Mouse (Mus musculus) midbrain, embryonic 12.5 days (tissue): ENCODE results near the gene Rnf111. TPM values are rescaled to one million over a fixed set of nuclear protein-coding genes. Genes with fewer than 3 reads are reported as not detected.

ENCODE experiments used
- ATAC-seq: fragments of 200-750 bp; cut with Nextera tagmentation; 2 replicates; pipeline ENCODE4 v1.8.0; 2017; ENCODE audit warnings: low read depth, moderate TSS enrichment, moderate library complexity; ENCODE audit not compliant: low FRiP score
- H3K27ac ChIP-seq: fragments of 300-500 bp; sonication (generic); replicated peaks from 2 replicates; pipeline ENCODE4 v1.5.1; 2016; ENCODE audit warnings: mild to moderate bottlenecking
- H3K27me3 ChIP-seq: fragments of 300-500 bp; sonication (generic); 2 replicates; pipeline ENCODE4 v1.6.1; 2016; ENCODE audit warnings: mild to moderate bottlenecking
- H3K36me3 ChIP-seq: fragments of 300-500 bp; sonication (generic); 2 replicates; pipeline ENCODE4 v1.6.1; 2016
- H3K4me1 ChIP-seq: fragments of 300-500 bp; sonication (generic); 2 replicates; pipeline ENCODE4 v1.6.1; 2016
- H3K4me2 ChIP-seq: fragments of 300-500 bp; sonication (generic); replicated peaks from 2 replicates; pipeline ENCODE4 v1.6.1; 2016; ENCODE audit warnings: mild to moderate bottlenecking, moderate library complexity
- H3K4me3 ChIP-seq: fragments of 300-500 bp; sonication (generic); 2 replicates; pipeline ENCODE4 v1.5.1; 2016; ENCODE audit warnings: mild to moderate bottlenecking
- H3K9ac ChIP-seq: fragments of 300-500 bp; sonication (generic); replicated peaks from 2 replicates; pipeline ENCODE4 v1.6.1; 2016; ENCODE audit warnings: mild to moderate bottlenecking, moderate library complexity
- H3K9me3 ChIP-seq: fragments of 300-500 bp; sonication (generic); 2 replicates; pipeline ENCODE4 v1.6.1; 2016; ENCODE audit warnings: mild to moderate bottlenecking
- WGBS: fragments of 180-500 bp; shearing (Covaris S2); methylation state at CpG from one replicate; pipeline ENCODE4 v1.1.7; 2016; 5-methylcytosine and 5-hydroxymethylcytosine counted together
- microRNA-seq: library from miRNA; unstranded; fragments of <30 nt; microRNA quantifications from one replicate; pipeline ENCODE4, GENCODE M21; 2017
- polyA plus RNA-seq: library from polyadenylated mRNA; unstranded; fragments of >200 nt; fragmentation: Nextera tagmentation; extraction: Ambion mirVana; gene quantifications from 2 replicates; pipeline ENCODE4 v1.2.1, GENCODE M21; 2016

Gene Rnf111
- polyA plus RNA-seq, 1 experiment from 2014 or later = 47.5 TPM

GRCm38 (mm10) chr9:70389548-70389947 is 114.0 kb downstream of the Rnf111 start:
- no peak overlapping the region for H3K27ac ChIP-seq
- no peak overlapping the region for H3K4me3 ChIP-seq
- 92% methylated on average over 3 of the region's 3 CpGs for WGBS
- H3K36me3 ChIP-seq = no peaks in the 10 kb centered on the region
- H3K9me3 ChIP-seq = no peaks in the 10 kb centered on the region
- no peak for ATAC-seq
- H3K27me3 ChIP-seq = no peaks in the 10 kb centered on the region
- no peak overlapping the region for H3K9ac ChIP-seq
- H3K4me2 ChIP-seq = no peak overlapping the region
- H3K4me1 ChIP-seq = no peaks in the 10 kb centered on the region

GRCm38 (mm10) chr9:70387410-70388119 is 116.0 kb downstream of the Rnf111 start:
- no peak overlapping the region for H3K9ac ChIP-seq
- peaks cover 4% of the 10 kb centered on the region; the same call in 1 of the 2 replicates for H3K36me3 ChIP-seq
- no peak for ATAC-seq
- H3K27me3 ChIP-seq = no peaks in the 10 kb centered on the region
- H3K4me1 ChIP-seq = no peaks in the 10 kb centered on the region
- no peaks in the 10 kb centered on the region for H3K9me3 ChIP-seq
- WGBS = 94% methylated on average over 4 of the region's 4 CpGs
- H3K4me2 ChIP-seq = no peak overlapping the region
- H3K27ac ChIP-seq = no peak overlapping the region
- no peak overlapping the region for H3K4me3 ChIP-seq

DNA sequence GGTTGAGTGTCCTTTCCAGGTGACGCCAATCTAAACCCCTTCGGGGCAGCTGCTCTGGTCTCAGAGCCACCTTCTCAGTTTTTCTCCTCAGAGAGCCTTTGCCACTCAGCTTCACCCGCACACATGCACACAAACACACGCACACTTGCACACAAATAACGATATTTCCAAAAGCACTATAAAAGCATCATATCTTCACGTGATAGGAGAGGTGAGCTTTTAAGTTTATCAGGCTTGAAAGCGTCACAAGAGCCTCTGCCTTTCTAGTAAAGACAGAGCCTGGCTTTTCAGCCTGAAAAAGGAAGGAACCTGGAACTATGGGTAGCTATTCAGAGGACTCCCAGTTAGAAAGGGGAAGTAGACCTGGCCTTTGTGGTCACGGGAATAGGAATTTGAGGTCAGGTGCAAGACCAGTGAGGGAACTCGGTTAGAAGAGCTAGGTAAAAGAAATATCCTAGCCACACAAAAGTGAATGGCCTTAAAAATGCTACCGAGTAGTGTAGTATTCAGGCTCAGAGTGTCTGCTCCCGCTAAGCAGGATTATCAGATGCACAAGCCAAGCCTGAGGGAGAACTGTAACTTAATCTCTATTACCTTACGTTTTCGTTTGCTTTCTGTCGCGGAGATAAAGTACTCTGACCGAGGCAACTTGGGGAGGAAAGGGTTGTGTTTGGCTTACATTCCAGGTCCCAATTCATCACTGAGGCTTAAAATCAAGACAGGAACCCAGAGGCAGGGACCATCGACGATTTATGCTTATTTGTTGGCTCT is 118.4 kb downstream of the Rnf111 start:
- Histone ChIP-seq H3K27ac (no peak overlapping the region), H3K36me3 (peaks cover 4% of the 10 kb centered on the region; the same call in 1 of the 2 replicates), H3K27me3 (no peaks in the 10 kb centered on the region), H3K9ac (no peak overlapping the region), H3K4me1 (no peaks in the 10 kb centered on the region), H3K4me2 (no peak overlapping the region), H3K4me3 (no peak overlapping the region), H3K9me3 (no peaks in the 10 kb centered on the region)
- ATAC-seq = no peak
- 90% methylated on average over 18 of the region's 18 CpGs for WGBS

GRCm38 (mm10) chr9:70384494-70384893 is 119.0 kb downstream of the Rnf111 start:
- H3K4me2 ChIP-seq = no peak overlapping the region
- no peaks in the 10 kb centered on the region for H3K4me1 ChIP-seq
- no peak overlapping the region for H3K4me3 ChIP-seq
- WGBS = 95% methylated on average over 4 of the region's 4 CpGs
- ATAC-seq = no peak
- H3K27ac ChIP-seq = no peak overlapping the region
- H3K36me3 ChIP-seq = peaks cover 4% of the 10 kb centered on the region; the same call in 1 of the 2 replicates
- H3K9me3 ChIP-seq = no peaks in the 10 kb centered on the region
- no peak overlapping the region for H3K9ac ChIP-seq
- H3K27me3 ChIP-seq = no peaks in the 10 kb centered on the region

- Histone ChIP-seq H3K4me1 (no peaks in the 10 kb centered on the region), H3K27ac (no peak overlapping the region), H3K4me3 (no peak overlapping the region), H3K9me3 (no peaks in the 10 kb centered on the region), H3K27me3 (no peaks in the 10 kb centered on the region), H3K36me3 (peaks cover 6% of the 10 kb centered on the region; the same call in 1 of the 2 replicates), H3K4me2 (no peak overlapping the region), H3K9ac (no peak overlapping the region)
- 78% methylated on average over 10 of the region's 10 CpGs for WGBS
- no peak for ATAC-seq
These were observed 119.8 kb downstream of the Rnf111 start for GRCm38 (mm10) chr9:70383750-70384149.

GRCm38 (mm10) chr9:70382091-70382490 is 121.4 kb downstream of the Rnf111 start:
- Histone ChIP-seq H3K36me3 (peaks cover 17% of the 10 kb centered on the region; the same call in 1 of the 2 replicates), H3K4me1 (no peaks in the 10 kb centered on the region), H3K9me3 (no peaks in the 10 kb centered on the region), H3K27me3 (no peaks in the 10 kb centered on the region), H3K4me3 (no peak overlapping the region), H3K4me2 (no peak overlapping the region), H3K9ac (no peak overlapping the region), H3K27ac (no peak overlapping the region)
- 87% methylated on average over 12 of the region's 12 CpGs for WGBS
- ATAC-seq = no peak

GRCm38 (mm10) chr9:70379502-70380467 is 123.7 kb downstream of the Rnf111 start:
- Histone ChIP-seq H3K4me3 (no peak overlapping the region), H3K27me3 (no peaks in the 10 kb centered on the region), H3K36me3 (peaks cover 17% of the 10 kb centered on the region; the same call in 1 of the 2 replicates), H3K9ac (no peak overlapping the region), H3K27ac (no peak overlapping the region), H3K4me1 (no peaks in the 10 kb centered on the region), H3K9me3 (no peaks in the 10 kb centered on the region), H3K4me2 (no peak overlapping the region)
- ATAC-seq = no peak
- 82% methylated on average over 7 of the region's 7 CpGs for WGBS

Small RNA genes within 50 kb of the gene (microRNA-seq; reads per million reads assigned to microRNA genes)
- 11.1 reads per million, percentile 28 among the genes with 10 or more reads in this experiment for gene Mir5626

Other genes with a start within 250 kb of the Rnf111 start
- 169 and 172 TPM in 2 replicates for gene Ccnb2, start 82.2 kb downstream of the Rnf111 start, polyA plus RNA-seq
- gene Sltm, start 39.0 kb upstream of the Rnf111 start, polyA plus RNA-seq = 79.3 and 83.4 TPM in 2 replicates
- gene Gm10642, start 152.5 kb upstream of the Rnf111 start, polyA plus RNA-seq = 0.32 and 1.0 TPM in 2 replicates
- 19.4 and 20.8 TPM in 2 replicates for gene Mindy2, start 153.4 kb upstream of the Rnf111 start, polyA plus RNA-seq
- gene Adam10, start 175.3 kb upstream of the Rnf111 start, polyA plus RNA-seq = 82.6 and 88.4 TPM in 2 replicates